Mouse (Mus musculus) thymus, adult 18-20 months (tissue): ENCODE results near the gene Vps54.
A peak's percentile ranks its signal among the peaks of the same experiment; 100 is the strongest.
"Not testable (repeated sequence)": the region's sequence is repeated elsewhere in the genome, so short reads cannot be mapped to it uniquely, and the experiment has no call there.

ENCODE experiments used
- DNase-seq, 2 experiments: peaks; one replicate each; pipeline ENCODE4 v3.0.0; 2022; ENCODE audit warnings: mixed read lengths in 2 of 2

Gene Vps54

GRCm38 (mm10) chr11:21239021-21239661 is at the start of gene Vps54:
Gene Vps54 (plus strand): TSS chr11:21239281.
- peak; percentile 45 to 49 for DNase-seq

DNA sequence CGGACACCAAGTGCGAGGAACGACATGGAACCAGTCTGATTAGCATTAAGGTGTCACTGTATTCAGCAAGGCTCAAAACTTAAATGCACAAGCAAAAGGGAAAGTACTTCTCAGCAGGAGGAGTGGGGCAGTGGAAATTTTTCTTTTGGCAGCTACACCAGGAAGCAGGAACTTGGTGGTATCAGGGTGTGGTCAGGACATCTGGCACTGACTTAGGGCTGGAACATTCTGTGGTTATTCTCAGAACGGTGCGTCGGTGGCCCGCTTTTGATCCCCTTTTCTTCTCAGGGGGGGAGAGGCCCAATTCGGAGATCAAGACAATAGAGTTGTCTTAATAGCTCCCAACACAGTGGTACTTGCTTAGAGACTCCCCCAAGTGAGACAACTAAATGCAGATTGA is 47.3 kb upstream of the Vps54 start:
- DNase-seq = not testable (repeated sequence)

DNA sequence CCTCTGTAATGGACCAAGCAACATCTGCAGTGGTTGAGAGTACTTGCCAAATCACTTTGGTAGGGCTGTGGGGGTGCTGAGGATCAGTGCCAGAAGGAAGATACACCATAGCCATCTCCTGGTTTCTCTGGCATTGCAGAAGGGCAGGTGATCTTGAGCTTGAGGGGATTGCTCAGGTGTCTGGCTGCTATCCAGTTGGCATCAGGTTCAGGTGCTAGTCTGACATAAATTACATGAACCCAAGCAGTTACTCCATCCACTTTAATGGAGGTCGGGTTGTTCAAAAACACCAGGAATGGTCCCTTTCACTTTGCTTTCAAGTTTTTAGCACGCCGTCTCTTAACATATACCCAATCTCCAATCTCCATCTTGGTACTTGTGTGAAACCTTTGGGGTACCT is 44.2 kb upstream of the Vps54 start:
- DNase-seq = no peak

- no peak for DNase-seq
These were observed 30.0 kb upstream of the Vps54 start for GRCm38 (mm10) chr11:21209046-21209445.

DNA sequence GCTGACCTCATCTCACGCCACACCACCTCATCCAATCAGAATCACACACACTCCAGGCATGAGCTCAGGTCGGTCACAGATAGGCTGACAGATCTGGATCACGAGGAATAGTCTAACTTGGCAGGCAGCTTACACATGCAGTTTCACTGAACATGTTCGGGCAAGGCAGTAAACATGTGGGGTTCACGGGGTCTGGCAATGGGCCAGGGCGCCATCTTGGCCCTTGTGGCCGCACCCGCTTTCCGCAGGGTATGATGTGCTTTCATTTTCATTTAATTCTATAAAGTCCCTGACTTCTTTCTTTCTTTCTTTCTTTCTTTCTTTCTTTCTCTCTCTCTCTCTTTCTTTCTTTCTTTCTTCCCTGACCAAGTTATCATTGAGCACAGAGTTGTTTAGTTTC is 29.4 kb upstream of the Vps54 start:
- DNase-seq = not testable (repeated sequence)

GRCm38 (mm10) chr11:21217419-21217818 is 21.7 kb upstream of the Vps54 start:
- no peak for DNase-seq

- no peak for DNase-seq
These were observed 19.8 kb upstream of the Vps54 start for GRCm38 (mm10) chr11:21219281-21219680.

DNA sequence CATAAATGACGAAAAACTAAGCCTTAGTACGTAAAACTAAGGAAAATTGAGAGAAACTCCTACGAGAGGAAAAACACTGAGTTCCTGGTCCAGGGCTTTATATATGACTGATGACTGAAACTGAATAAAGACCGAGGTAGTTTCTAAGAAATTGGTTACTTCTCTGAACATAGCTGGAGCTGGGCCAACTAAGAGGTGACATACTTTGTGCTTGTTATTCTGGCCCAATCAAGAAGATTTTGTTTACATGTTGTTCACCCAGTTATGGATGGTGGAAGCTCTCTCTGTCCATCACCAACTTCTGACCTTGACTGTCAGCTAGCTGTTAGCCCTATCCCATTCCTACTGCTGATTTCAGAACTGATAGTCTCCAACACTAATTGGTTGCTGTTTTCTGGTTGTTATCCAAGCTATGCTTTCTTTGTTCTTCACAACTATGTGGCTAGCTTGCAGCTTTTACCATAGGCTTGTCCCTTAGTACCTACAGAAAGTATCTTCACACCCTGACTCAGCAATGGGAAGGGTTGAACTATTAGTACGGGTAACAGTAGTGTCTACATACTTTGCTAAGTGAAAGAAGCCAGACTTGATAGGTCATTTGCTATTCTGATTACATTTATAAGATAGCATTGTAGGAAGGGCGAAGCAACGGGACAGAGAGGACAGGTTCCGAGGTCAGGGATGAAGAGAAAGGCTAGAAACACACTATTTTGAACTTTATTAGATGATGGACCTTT is 19.1 kb upstream of the Vps54 start:
- DNase-seq = no peak

- no peak for DNase-seq
These were observed 18.3 kb upstream of the Vps54 start for GRCm38 (mm10) chr11:21220754-21221153.

DNA sequence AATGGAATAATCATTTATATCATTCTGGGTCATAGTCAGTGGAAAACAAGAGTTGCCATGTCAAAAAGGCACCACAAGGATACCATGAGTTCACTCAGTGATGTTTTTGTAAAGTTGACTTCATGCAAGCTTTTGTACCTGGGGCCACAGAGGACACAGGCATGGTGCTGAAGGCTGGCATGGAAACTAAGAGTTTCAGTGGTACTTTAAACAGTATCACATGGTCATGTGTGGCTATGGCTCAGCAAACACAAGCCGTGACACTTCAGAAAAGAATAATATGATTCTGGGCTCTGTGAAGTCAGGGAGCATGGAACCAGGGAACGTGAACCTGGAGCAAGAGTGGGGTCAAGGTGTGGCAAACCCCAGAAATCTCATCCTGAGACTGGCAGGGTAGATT is 17.7 kb upstream of the Vps54 start:
- no peak for DNase-seq

DNA sequence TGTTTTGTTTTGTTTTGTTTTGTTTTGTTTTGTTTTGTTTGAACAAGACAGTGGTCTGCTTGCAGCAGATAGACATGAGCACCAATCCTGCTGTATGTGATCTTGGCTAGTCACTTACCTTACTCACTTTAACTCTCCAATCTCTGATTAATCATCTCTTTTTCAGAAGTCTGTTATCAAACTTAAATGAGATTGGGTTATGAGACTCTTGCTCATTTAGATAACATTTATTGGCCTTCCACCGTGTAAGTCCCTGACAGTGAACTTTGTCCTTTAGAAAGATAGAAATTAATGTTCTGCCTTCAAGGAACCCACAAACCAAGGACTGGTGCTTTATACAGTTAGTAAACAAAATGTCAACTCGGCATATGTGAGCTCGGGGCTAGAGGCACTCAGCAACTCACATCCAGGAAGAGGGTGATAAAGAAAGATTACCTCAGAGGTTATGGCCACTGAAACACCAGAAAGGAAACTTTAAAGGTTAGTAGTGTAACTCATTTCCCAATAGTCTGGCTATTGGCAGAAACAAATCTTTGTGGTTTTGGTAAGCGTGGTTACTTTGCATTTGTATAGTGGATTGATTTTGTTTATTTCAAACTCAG is 16.4 kb upstream of the Vps54 start:
- DNase-seq = no peak

- DNase-seq = no peak
These were observed 15.5 kb upstream of the Vps54 start for GRCm38 (mm10) chr11:21223539-21223938.

- no peak for DNase-seq
These were observed 15.0 kb upstream of the Vps54 start for GRCm38 (mm10) chr11:21224041-21224440.

DNA sequence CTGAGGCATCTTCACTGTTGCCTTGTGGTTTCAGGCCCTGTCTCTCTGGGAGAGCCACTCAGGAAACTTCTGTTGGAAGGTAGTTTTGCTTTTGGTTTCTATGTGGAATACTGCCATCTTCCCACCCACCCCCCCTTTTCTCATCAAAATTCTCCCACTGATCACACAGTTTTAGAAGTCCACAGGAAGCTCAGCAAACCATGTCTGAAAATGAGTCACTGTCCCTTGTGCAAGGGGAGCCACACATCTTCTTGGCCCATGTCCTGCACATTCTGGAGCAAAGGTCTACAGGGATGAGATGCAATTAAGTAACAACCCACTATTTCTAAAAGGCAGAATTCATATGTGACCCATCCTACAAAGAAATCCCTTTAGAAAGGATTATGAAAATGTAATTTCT is 14.6 kb upstream of the Vps54 start:
- no peak for DNase-seq

DNA sequence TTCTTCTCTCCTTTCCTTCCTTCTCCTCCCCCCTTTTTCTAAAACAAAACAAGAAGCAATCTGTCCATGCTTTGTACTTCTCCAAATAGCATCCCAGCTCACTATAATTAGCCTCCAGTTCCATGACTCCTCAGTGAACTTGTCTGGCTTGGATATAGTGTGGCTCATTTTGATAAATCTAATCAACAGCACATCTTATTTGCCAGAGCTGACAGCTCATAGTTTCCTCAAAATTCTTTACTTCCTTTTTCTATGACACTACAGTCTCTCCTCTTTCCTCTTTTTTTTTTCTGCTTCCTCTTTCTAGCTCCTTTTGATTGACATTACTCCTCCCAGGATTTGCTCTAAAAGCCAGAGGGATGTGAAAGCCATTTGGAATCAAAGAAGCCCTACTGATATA is 14.1 kb upstream of the Vps54 start:
- DNase-seq = no peak

- no peak for DNase-seq
These were observed 3.7 kb upstream of the Vps54 start for GRCm38 (mm10) chr11:21235381-21235780.

DNA sequence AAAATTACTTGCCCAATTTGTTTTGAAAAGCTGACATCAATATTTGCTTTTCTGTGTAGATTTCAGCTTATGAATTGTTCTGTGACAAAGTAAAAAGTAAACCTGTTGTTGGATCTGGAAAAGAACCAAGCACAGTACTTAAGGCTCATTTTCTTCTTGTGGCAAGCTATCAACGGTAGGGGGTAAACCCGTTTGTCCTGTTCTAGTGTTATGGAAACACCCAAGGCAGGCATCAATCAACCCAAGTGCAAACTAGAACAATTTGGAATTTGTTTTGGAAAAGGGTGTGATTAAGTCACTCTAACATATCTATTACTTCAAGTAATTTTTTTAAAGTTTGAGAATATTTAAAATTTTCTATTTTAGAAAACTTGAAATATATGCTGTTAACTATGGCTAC is 3.3 kb upstream of the Vps54 start:
- DNase-seq = no peak

DNA sequence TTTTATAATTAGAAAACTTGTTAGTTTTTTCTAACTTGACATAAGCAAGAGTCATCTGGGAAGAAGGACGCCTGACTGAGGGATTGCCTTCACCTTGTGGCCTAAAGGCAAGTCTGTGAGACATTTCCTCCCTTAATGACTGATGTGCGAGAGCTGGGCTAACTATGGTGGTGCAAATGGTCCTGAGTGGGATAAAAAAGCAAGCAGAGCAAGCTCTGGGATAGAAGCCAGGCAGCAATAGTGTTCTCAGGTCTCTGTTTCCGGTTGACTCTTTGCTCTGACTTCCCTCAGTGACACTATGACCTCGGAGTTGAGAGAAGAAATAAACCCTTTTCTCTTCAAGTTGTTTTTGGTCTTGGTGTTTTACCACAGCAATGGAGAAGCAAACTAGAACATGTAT is 2.1 kb upstream of the Vps54 start:
- no peak for DNase-seq

DNA sequence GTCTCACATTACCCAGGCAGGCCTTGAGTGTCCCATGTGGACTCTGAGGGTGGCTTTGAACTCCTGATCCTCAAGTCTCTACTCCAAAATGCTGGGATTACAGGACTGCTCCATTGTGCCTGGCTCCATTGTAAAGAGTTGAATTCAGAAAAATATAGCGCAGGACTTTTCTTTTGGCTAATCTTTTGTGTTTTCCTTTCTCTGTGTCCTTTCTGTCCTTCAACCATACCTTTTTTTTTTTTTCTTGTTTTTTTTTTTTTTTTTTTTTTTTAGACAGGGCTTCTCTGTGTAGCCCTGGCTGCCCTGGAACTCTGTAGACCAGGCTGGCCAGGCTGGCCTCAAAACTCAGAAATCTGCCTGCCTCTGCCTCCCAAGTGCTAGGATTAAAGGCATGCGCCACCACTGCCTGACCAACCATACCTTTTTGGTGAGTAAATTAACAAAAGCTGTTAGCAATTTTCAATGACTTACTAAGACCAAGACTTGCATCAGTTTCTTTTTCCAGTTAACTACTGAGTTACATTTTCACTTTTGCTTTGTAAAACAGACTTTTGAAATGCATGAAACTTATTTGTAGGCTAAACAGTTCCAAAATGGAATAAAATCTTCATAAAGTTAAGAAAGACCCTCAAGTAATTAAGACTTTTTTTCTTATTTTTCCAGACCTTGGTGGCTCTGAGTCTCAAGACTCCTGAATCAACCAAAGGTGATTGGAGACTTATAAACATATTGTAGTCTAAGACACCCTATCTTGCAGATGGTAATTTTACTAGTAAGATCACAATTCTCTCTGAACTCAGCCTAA is 1.4 kb upstream of the Vps54 start:
- no peak for DNase-seq

DNA sequence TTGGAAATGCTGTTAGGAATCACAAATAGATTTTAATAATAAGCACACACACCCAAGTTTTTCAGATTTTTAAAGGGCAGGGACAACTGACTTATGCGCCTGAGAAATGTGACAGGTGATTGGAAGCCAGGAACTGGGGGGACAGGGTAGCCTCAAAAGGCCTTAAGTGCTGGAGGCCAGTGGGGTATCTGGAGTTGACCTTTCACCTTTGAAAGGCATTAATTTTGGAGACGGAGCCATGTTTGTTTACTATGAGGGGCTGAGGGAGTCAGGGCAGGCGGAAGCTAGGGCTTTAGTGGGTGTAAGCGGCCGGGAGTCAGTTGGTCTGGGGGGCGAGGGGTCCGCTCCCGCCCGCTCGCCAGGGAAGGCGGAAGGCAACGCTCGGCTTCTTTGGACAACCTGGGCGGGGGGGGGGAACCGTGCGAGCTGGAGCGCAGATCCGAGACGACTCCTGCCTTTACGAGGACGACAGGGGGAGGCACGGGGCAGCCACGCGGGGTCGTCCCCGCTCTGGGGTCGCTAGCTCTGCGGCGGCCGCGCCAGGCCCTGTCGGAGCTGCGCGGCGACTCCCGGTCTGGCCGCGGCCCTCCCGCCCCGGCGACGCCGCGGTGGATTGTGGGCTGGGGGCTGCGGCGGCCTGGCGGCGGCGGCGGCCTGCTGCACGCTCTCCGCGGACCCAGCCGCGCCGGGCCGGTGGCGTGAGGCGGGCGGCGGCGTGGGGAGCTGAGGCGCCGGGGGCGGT is 631 bp upstream of the Vps54 start:
- DNase-seq = peak in 1 of 2 experiments; percentile 34

- DNase-seq = no peak
These were observed 855 bp downstream of the Vps54 start for GRCm38 (mm10) chr11:21239763-21240509.

DNA sequence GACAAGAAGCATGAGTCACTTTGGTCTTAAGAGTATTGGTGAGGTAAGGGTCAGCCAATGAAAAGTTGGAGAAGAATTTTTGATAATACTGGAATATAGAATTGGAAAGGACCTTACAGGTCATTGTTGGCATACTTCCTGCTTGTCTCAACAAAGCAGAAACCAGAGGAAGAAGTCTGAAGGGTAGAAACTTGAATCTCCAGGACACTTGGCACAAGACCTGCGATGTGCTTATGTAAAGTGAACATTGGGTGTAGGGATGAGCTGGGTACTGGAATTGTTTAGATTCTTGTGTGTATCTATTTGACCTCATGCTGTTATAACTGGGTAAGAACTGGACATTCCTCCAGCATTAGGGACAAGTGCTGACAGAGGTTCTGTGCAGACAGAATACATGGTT is 2.3 kb downstream of the Vps54 start:
- no peak for DNase-seq
